Mouse (Mus musculus) cortical plate, adult 2 months (tissue): ENCODE results near the gene Idua.

Experiments
- CTCF ChIP-seq: fragments of 200-500 bp; IDR thresholded peaks from 2 replicates; pipeline ENCODE4 v1.5.1; 2011; ENCODE audit warnings: mild to moderate bottlenecking, control low read depth, low read length; ENCODE audit not compliant: insufficient read depth; ENCODE audit errors: extremely low read depth
- POLR2A ChIP-seq: fragments of 200-500 bp; IDR thresholded peaks from 2 replicates; pipeline ENCODE4 v1.6.1; 2011; ENCODE audit warnings: mild to moderate bottlenecking, low read length, control low read depth; ENCODE audit not compliant: insufficient read depth; ENCODE audit errors: extremely low read depth

GRCm38 (mm10) chr5:108647820-108648465, 12.2 kb upstream of the Idua start:
- no peak for TF ChIP-seq CTCF
- TF ChIP-seq POLR2A, result no peak
